Mouse (Mus musculus) brown adipose tissue, adult 24 weeks (tissue): ENCODE data around the gene Scoc. TPM values are rescaled to one million over a fixed set of nuclear protein-coding genes. Genes with fewer than 3 reads are reported as not detected.

Experiments
- H3K27ac ChIP-seq: fragments of 200-500 bp; replicated peaks from 2 replicates; pipeline ENCODE4 v1.5.1; 2012; ENCODE audit warnings: low read depth, mild to moderate bottlenecking, low read length
- H3K4me1 ChIP-seq: fragments of 200-500 bp; 2 replicates; pipeline ENCODE4 v1.6.1; 2012; ENCODE audit warnings: low read length, mixed read lengths; ENCODE audit not compliant: control insufficient read depth, insufficient read depth, insufficient read length
- H3K4me3 ChIP-seq: fragments of 200-500 bp; 2 replicates; pipeline ENCODE4 v1.5.1; 2012; ENCODE audit warnings: low read depth, mild to moderate bottlenecking, low read length, moderate library complexity; ENCODE audit not compliant: insufficient read depth
- polyA plus RNA-seq: library from polyadenylated mRNA; stranded (reverse); fragments of >200 nt; gene quantifications from 2 replicates; pipeline ENCODE4 v1.2.4, GENCODE M21; 2012; ENCODE audit not compliant: missing spikeins, insufficient read depth, insufficient read length

Gene Scoc
- polyA plus RNA-seq, 1 experiment = 136 TPM

DNA sequence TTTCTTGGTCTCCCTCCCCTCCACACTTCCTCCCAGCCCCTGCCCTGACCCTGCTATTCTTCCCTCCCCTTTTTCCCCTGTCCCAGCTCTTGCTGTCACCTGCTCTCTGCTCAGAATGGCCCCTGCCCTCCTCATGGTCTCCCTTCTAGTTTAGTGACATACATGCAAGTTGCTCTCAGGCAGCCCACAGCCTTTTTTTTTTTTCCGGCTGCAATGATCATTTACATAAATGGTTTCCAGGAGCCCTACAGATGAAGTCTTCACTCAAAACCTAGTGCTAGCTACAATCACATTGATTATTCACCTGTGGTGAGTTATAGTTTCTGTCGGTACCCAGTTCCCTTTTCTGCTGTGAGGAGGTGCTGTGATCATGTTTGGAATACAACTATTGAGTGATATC is 77.2 kb downstream of the Scoc start:
- H3K4me1 ChIP-seq = no peaks in the 10 kb centered on the region
- H3K4me3 ChIP-seq = no peak overlapping the region
- no peak overlapping the region for H3K27ac ChIP-seq

- no peak overlapping the region for H3K4me3 ChIP-seq
- no peaks in the 10 kb centered on the region for H3K4me1 ChIP-seq
- no peak overlapping the region for H3K27ac ChIP-seq
These were observed 78.0 kb downstream of the Scoc start for GRCm38 (mm10) chr8:83380141-83380540.

Other genes starting within 250 kb of the Scoc start
- 5,846 and 5,913 TPM in 2 replicates for gene Ucp1, start 168.0 kb downstream of the Scoc start, polyA plus RNA-seq
- 12.5 and 13.6 TPM in 2 replicates for gene Elmod2, start 125.9 kb downstream of the Scoc start, polyA plus RNA-seq
- not detected in 2 replicates for gene Mgat4d, start 109.9 kb downstream of the Scoc start, polyA plus RNA-seq
- not detected in 2 replicates for gene Clgn, start 68.5 kb downstream of the Scoc start, polyA plus RNA-seq
- not detected in 2 replicates for gene Olfr370, start 77.4 kb upstream of the Scoc start, polyA plus RNA-seq
- gene Ndufb7, start 108.3 kb upstream of the Scoc start, polyA plus RNA-seq = 676 and 868 TPM in 2 replicates
- 552 and 608 TPM in 2 replicates for gene Tecr, start 149.6 kb upstream of the Scoc start, polyA plus RNA-seq
- gene Dnajb1, start 149.8 kb upstream of the Scoc start, polyA plus RNA-seq = 25.0 and 50.3 TPM in 2 replicates
- gene Gipc1, start 194.3 kb upstream of the Scoc start, polyA plus RNA-seq = 20.8 and 21.2 TPM in 2 replicates
- gene Ptger1, start 208.3 kb upstream of the Scoc start, polyA plus RNA-seq = not detected in 2 replicates
- 98.1 and 111 TPM in 2 replicates for gene Pkn1, start 240.8 kb upstream of the Scoc start, polyA plus RNA-seq